ENCODE assay signal across 13 mouse cellular contexts in genomic region chr6:55338934-55339825, GRCm38 (mm10). TPM values are rescaled to one million over a fixed set of nuclear protein-coding genes. Genes with fewer than 3 reads are reported as not detected.
DNase-seq lines count a peak whose midpoint lies in the region; ATAC-seq lines count a peak whose summit lies in the region.
"Had no signal": no experiment of that assay in that cellular context is flagged by ENCODE, and none has a peak within 500 bp of the region (broad histone marks: within the 10 kb centered on the region; RNA-seq: fewer than 3 reads in every experiment).

No protein-coding gene starts in this region.

- no peaks in the 10 kb centered on the region for H3K9me3 ChIP-seq in kidney, embryonic 16.5 days (ENCODE audit: low read length)
- no peaks in the 10 kb centered on the region for H3K9me3 ChIP-seq in intestine, embryonic 15.5 days
- H3K9me3 ChIP-seq: midbrain, embryonic 13.5 days had no signal

- no peak for DNase-seq in kidney, postnatal 14 days
- peak; percentile 70 for DNase-seq in c-Kit-negative CD71-positive TER-119-positive erythroid progenitor cells, embryonic 14.5 days (ENCODE audit: low read depth, low spot score)
- no peak for DNase-seq in right cerebral cortex, postnatal 10 days (ENCODE audit: low spot score in 2 of 2)
- no peak for DNase-seq in adipocyte (ENCODE audit: low spot score)
- no peak for DNase-seq in left cerebral cortex, postnatal 14 days (ENCODE audit: low spot score in 2 of 2)
- DNase-seq: adrenal gland, adult 2 months had no signal

- ATAC-seq in kidney, embryonic 16.5 days (ENCODE audit: low FRiP score, low TSS enrichment) = no peak
- ATAC-seq in intestine, embryonic 15.5 days = peak; percentile 11; the same call in 1 of the 2 replicates
- ATAC-seq in megakaryocyte-erythroid progenitor cell, adult 5-6 weeks (replicated peaks; ENCODE audit: low FRiP score, low TSS enrichment, poor library complexity, severe bottlenecking) = peak; percentile 30
- ATAC-seq: inflammation-experienced regulatory T-cells, adult 6 months; midbrain, embryonic 13.5 days had no signal

- H3K27me3 ChIP-seq in kidney, embryonic 16.5 days (ENCODE audit: insufficient read depth, low read length) = no peaks in the 10 kb centered on the region
- H3K27me3 ChIP-seq in intestine, embryonic 15.5 days (replicated peaks) = no peaks in the 10 kb centered on the region

- H3K4me2 ChIP-seq in kidney, embryonic 16.5 days (replicated peaks; ENCODE audit: low read depth, low read length) = 0 out of 2 replicates have a peak overlapping the region, but pooled peaks have one; percentile 7
- H3K4me2 ChIP-seq in intestine, embryonic 15.5 days (replicated peaks) = no peak overlapping the region
- H3K4me2 ChIP-seq: midbrain, embryonic 13.5 days had no signal

- intact Hi-C loops in left cerebral cortex, postnatal 14 days (cut with DNase I) = no loop called here

- peak overlapping the region; percentile 12; the same call in 1 of the 2 replicates for H3K4me3 ChIP-seq in kidney, embryonic 16.5 days (ENCODE audit: low read length)
- no peak overlapping the region for H3K4me3 ChIP-seq in intestine, embryonic 15.5 days (replicated peaks)
- H3K4me3 ChIP-seq: midbrain, embryonic 13.5 days had no signal

- H3K27ac ChIP-seq in kidney, embryonic 16.5 days (ENCODE audit: low read length) = peak overlapping the region; percentile 54; the same call in 1 of the 2 replicates
- no peak overlapping the region for H3K27ac ChIP-seq in intestine, embryonic 15.5 days
- H3K27ac ChIP-seq: midbrain, embryonic 13.5 days had no signal

- peaks cover 10% of the 10 kb centered on the region for H3K4me1 ChIP-seq in kidney, embryonic 16.5 days (ENCODE audit: insufficient read depth, low read length)
- H3K4me1 ChIP-seq in intestine, embryonic 15.5 days (replicated peaks) = peaks cover 55% of the 10 kb centered on the region

- H3K9ac ChIP-seq in kidney, embryonic 16.5 days (replicated peaks; ENCODE audit: low read length) = no peak overlapping the region
- H3K9ac ChIP-seq in intestine, embryonic 15.5 days = no peak overlapping the region
- H3K9ac ChIP-seq: midbrain, embryonic 13.5 days had no signal

- H3K36me3 ChIP-seq in kidney, embryonic 16.5 days (ENCODE audit: insufficient read depth, low read length) = no peaks in the 10 kb centered on the region
- no peaks in the 10 kb centered on the region for H3K36me3 ChIP-seq in intestine, embryonic 15.5 days
- H3K36me3 ChIP-seq: midbrain, embryonic 13.5 days had no signal

- 73% methylated on average over 9 of the region's 9 CpGs for WGBS in kidney, embryonic 16.5 days
- 62% methylated on average over 9 of the region's 9 CpGs for WGBS in intestine, embryonic 15.5 days

RNA-seq across cellular contexts. Expression of gene Aqp1, which starts 2.9 kb away (rescaled TPM):
- polyA plus RNA-seq in kidney, embryonic 16.5 days (2015; fragmentation: Nextera tagmentation; extraction: Ambion mirVana) = 50.8 and 69.9 TPM in 2 replicates
- polyA plus RNA-seq in intestine, embryonic 15.5 days (2015; fragmentation: Nextera tagmentation; extraction: Ambion mirVana) = 16.4 and 20.0 TPM in 2 replicates
- total RNA-seq in megakaryocyte-erythroid progenitor cell, adult 5-6 weeks (2014; fragmentation: Nextera tagmentation) = 441 and 451 TPM in 2 replicates
- 409 and 437 TPM in 2 replicates for total RNA-seq in megakaryocyte-erythroid progenitor cell, adult 5-6 weeks (2017)
- total RNA-seq in left cerebral cortex, postnatal 14 days (2021) = 1 to 10 TPM; 2.0 to 2.5 TPM
- polyA plus RNA-seq: inflammation-experienced regulatory T-cells, adult 6 months had no signal

RNA-seq across cellular contexts. Expression of gene Ghrhr, which starts 36.9 kb away (rescaled TPM):
- polyA plus RNA-seq in kidney, embryonic 16.5 days (2015; fragmentation: Nextera tagmentation; extraction: Ambion mirVana) = 0.17 and 0.18 TPM in 2 replicates
- 0.23 and 0.34 TPM in 2 replicates for polyA plus RNA-seq in intestine, embryonic 15.5 days (2015; fragmentation: Nextera tagmentation; extraction: Ambion mirVana)
- not detected in 2 replicates for total RNA-seq in megakaryocyte-erythroid progenitor cell, adult 5-6 weeks (2014; fragmentation: Nextera tagmentation)
- not detected in 2 replicates for total RNA-seq in megakaryocyte-erythroid progenitor cell, adult 5-6 weeks (2017)
- total RNA-seq in left cerebral cortex, postnatal 14 days (2021) = not detected
- total RNA-seq: adrenal gland, adult 2 months; gastrocnemius, adult 8-10 months; left cerebral cortex, adult 18-20 months had no signal
- polyA plus RNA-seq: adrenal gland, adult 2 months; inflammation-experienced regulatory T-cells, adult 6 months; midbrain, embryonic 13.5 days had no signal

Comparison
In these comparisons a context has a peak if more than half of its experiments do, and no peak if none do; other contexts are left out.
1. RNA of gene Aqp1, which starts 2.9 kb away (total RNA-seq): 409 to 451 TPM in megakaryocyte-erythroid progenitor cell, adult 5-6 weeks; 2.0 to 2.5 TPM in left cerebral cortex, postnatal 14 days; every median in the first group is over 100 times any median in the second.